Mouse (Mus musculus) lung, postnatal 25 days (tissue): ENCODE results near the gene Syde1.

Experiments used
- DNase-seq: peaks from one replicate; pipeline ENCODE4 v3.0.0; 2022; ENCODE audit warnings: low spot score

Gene Syde1

DNA sequence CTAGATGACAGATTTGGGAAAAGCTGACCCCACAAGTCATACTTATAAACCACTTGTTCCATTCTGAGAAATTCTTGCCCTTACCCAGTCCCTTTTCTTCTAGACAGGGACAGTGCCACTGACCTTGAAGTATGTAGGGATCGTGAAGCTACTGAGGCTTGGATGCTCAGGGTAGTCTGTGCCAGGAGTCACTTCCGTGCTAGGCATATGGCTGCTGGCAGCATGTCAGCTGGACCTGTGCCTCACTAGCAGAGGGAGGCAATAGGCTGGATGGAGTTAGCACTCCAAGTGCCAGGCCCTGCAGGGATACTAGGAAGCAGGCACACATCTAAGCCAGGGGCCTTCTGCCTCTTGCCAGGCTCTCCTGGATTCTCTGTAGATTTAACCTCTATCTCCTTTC, 16.1 kb downstream of the Syde1 start:
- DNase-seq = no peak

DNA sequence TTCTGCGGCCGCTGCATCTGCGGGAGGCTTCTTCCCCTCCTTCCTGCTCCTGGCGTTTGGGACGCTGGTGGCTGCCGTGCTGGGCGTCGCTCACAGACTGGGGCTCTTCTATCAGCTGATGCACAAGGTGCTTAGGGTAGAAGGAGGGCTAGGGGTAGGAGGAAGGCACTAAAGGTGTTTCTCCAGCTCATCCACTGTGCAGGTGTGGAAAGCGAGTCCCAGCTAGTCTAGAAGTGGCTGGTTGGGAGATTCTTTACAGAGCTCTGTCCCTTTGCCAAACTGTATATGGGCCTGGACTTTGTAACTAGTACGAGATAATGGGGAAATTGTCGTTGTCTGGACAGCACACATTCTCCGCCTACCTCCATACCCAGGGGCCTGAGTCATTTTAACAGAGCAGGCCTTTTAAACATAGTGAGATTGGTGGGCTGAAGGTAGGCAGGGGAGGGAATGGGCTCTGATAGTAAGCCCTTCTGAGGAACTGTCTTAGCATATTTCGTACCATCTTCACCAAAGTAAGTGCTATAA, 16.6 kb downstream of the Syde1 start:
- no peak for DNase-seq

DNA sequence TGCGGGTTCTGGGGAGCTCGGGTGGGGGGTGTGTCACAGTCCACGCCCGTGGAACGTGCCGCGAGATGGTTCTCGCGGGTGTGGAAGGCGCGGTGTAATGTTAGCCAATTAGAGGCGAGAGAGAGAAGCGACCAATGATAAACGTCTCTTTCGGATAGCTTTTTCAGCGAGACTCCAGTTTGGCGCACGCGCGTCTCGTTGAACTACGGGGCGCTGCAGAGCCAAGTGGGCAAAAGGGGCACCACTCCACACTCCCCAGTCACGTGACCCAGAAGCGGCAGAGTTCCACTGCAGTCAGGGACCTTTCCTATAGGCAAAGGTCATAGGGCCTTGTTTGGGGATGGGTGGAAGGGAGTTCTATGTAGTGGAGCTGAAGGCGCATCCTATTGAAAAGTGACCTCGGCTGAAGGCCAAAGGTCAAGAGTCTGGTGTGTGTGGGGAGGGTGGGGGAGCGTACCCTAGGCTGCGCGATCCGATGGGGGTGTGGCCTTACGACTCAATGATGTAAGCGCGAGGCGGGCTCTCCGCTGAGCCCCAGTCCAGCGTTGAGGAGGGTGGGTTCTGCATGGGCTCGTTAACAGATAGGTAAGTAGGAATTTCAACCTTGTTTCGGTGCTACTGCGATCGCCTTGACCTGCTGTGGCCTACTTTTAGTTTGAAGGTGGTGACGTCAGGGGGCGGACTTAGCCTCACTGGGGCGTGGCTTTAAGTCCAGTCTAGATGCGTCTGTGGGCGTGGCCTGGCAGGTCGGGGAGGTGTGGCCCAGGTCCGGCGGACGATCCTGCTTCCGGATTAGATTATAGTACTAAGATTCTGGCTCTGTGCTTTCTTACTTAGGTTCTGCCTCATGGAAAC, 17.3 kb downstream of the Syde1 start, which contains the start of gene Ilvbl:
Ilvbl (plus strand) TSS at position 97 of the 855 bp plus-strand sequence.
- DNase-seq = peak; percentile 96

DNA sequence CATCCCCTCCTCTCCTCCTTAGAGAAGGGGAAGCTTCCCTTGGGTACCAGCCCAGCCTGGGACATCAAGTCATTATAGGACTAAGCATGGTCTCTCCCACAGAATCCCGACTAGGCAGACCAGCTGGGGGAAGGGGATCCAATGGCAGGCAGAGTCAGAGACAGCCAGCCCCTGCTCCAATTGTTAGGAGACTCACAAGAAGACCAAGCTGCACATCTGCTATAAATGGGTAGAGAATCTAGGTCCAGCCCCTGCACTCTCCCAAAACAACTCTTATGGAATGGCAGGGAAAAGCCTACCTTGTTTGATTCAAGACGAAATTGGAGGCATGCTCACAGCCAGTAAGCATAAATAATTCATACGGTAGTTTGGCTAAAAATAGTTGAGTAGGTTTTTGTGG, 18.5 kb downstream of the Syde1 start:
- no peak for DNase-seq

DNA sequence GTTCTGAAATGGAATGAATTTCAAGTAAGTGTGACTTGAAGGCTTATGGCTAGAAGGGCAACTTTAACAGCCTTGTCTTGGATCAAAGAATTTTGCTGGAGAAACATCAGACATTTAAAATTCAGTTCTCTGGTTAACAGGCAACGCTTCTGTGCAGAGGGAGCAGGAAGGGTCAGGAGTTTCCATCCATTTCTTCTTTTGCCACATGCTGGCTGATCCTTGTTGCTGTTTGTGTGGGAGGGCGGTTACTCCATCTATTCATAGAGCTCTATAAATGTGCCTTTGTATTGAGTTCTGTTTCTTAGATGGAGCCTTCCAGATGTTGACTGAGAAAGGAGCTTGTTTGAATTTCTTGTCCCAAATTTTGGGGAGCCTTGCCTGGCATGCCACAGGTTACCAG, 20.9 kb downstream of the Syde1 start:
- no peak for DNase-seq

DNA sequence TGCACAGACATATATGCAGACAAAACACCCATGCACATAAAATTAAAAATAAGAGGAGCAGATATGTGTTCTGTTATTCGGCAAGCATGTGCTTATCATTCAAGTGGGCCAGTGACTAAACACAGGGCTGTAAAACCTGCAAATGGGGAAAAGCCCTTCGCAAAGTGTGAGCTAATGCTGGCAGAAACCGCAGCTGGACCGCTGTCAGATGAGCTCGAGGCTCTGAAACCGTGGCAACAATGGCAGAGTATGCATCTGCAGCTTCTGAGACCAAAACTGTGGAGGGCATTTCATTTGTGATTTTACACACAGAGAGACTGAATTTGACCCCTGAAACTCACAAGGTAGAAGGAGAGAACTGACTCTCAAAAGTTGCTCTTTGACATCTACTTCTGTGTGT, 21.3 kb downstream of the Syde1 start:
- DNase-seq = no peak

DNA sequence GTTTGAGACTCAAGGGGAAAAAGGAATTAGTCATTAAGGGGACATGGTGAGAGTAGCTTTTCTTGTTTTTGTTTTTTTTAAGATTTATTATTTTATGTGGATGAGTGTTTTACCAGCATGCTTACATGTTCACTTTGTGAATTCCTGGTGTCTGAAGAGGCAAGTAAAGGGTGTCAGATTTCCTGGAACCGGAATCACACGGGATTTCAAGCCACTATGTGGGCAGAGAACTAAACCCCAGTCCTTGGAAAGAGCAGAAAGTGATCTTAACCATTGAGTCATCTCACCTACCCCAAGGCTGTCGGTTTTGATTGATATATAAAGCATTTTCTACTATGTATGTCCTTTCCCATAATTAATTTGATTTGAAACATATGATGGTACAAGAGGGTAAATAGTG, 22.1 kb downstream of the Syde1 start:
- no peak for DNase-seq

DNA sequence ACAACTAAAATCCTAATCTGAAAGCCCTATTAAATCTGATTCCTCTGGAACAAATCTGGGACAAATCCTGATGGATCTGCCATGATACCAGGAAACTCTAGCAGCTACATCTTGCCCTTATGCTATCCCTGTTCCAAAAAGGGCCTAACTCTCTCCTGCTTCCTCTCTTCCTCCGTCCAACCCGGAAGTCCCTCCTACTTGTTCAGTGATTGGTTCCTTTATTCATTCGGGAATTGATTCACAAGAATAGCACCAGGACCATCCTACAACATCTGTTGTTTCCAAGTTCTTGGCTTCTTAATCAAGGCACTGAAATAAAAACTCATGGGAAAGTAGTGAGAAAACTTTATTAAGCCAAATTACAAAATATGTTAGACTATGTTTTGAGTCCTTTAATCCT, 22.6 kb downstream of the Syde1 start:
- no peak for DNase-seq

DNA sequence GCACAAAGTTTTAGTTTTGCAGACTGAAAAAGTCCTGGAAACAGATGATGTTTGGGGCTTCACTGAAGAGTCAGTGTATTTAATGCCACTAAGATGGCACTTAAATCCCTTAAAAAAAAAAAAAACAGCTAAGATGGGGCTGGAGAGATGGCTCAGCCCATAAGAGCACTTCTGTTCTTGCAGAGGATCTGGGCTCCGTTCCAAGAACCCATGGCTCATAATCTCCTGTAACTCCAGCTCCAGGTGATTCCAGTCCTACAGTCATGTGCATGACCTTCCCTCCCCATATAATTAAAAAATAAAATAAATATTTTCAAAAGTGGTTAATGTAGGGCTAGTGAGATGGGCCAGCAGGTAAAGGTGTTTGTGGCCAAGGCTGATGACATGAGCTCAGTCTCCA, 26.7 kb downstream of the Syde1 start:
- DNase-seq = no peak

DNA sequence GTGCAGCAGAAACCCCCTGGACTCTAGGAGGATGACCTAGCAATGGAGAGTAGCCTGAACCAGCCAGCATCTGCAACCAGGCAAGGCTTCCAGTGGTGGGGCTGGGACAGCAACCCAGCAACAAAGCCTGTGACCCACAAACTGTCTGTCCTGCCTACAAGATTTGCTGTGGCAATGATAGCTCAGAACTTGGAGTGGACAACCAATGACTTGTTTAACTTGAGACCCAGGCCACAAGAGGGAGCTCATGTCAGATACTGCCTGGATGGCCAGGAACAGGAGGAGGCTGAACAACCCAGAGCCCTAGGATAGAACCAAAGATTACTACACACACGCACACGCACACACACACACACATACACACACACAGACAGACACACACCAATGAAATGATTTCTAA, 50.8 kb downstream of the Syde1 start:
- peak; percentile 32 for DNase-seq
